Mouse (Mus musculus) kidney, postnatal 4 days (tissue): ENCODE results near the gene Gabarapl1.
A peak's percentile ranks its signal among the peaks of the same experiment; 100 is the strongest.
"Not testable (repeated sequence)": the region's sequence is repeated elsewhere in the genome, so short reads cannot be mapped to it uniquely, and the experiment has no call there.

ENCODE experiments used
- DNase-seq, 2 experiments: peaks; one replicate each; pipeline ENCODE4 v3.0.0; 2021; ENCODE audit warnings: mixed read lengths in 2 of 2

The Gabarapl1 gene

GRCm38 (mm10) chr6:129532942-129533860 is at the start of gene Gabarapl1:
Gene Gabarapl1 (plus strand): TSS chr6:129533160.
- peak; percentile 90 to 93 for DNase-seq

DNA sequence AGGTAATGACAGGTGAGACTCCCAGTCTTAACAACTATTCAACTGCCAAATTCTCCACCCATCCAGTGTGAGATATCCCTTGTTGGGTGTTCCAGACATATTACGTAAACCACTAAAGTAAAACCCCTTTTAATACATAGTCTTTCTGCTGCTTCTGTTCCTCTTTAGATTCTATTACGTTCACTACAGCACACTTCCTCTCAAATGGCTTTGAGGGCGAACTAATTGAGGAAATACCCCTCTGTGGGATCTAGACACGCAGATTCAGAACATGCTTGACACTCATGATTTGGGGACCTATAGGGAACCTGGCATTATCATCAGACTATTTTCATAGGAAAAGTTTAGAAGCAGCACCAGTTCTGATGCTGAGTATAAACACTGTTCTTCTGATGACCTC is 38.0 kb upstream of the Gabarapl1 start:
- no peak for DNase-seq

- no peak for DNase-seq
These were observed 35.4 kb upstream of the Gabarapl1 start for GRCm38 (mm10) chr6:129497345-129498218.

- DNase-seq, result not testable (repeated sequence)
These were observed 33.4 kb upstream of the Gabarapl1 start for GRCm38 (mm10) chr6:129499516-129499915.

- DNase-seq, result no peak
These were observed 29.5 kb upstream of the Gabarapl1 start for GRCm38 (mm10) chr6:129503471-129503870.

GRCm38 (mm10) chr6:129507024-129507423 is 25.9 kb upstream of the Gabarapl1 start, which contains the start of gene Olr1:
Gene Olr1 (minus strand): TSS chr6:129507165.
- DNase-seq, result no peak

DNA sequence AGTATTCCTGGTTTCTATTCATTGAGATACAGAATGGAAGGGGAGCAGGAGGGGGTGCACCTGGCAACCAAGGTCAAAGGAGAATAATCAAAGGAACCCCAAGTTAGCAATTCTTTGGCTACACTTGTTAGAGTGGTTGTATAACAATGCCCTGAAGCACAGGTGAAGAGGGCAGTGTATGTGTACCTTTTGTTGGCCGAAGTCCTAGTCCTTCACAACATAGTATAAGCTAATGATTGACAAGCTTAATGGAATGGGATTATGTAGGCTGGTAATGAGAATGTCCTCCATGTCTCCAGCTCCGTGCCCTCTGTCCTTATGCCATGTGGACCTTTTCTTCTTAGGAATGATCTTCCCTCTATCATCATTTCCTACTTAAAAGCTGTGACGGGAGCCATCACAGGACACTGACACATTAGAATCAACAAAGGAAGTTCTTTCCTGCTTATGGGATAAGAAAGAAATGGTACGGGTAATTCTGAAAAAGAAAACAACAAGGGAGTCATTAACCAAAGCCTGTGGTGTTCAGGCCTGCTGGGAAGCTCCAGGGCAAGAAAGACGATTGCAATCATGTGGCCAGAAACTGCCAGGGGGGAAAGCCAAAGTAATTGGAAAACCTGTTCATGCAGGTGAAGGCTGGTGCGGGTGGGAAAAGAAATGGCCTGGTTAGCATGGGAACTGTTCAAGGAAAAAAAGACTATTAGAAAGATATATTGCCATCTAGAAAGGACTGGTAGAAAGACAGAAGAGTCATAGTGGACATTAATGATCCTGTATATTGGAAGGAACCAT is 22.6 kb upstream of the Gabarapl1 start:
- peak in 1 of 2 experiments; percentile 49 for DNase-seq

DNA sequence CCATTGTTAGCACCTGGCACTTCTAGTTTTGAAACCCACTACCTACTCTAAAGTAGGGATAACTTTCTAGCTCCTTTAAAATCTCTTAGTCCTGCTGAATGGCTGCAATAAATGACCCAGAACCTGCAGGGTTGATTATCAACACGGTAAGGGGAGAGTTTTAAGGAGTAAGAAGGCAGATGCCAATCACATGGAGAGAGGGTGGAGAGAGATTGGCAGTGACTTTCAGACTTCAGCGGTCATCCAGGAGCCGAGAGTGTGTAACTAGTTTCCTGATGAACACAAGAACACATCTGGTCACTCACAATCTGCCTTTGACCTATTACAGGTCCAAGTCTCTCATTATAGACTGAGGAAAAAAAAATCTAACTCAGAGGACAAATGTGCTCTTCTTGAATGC is 20.6 kb upstream of the Gabarapl1 start, which contains the start of gene Tmem52b:
TSS of gene Tmem52b (plus strand) at position 189 of the 400 bp plus-strand sequence.
- no peak for DNase-seq

DNA sequence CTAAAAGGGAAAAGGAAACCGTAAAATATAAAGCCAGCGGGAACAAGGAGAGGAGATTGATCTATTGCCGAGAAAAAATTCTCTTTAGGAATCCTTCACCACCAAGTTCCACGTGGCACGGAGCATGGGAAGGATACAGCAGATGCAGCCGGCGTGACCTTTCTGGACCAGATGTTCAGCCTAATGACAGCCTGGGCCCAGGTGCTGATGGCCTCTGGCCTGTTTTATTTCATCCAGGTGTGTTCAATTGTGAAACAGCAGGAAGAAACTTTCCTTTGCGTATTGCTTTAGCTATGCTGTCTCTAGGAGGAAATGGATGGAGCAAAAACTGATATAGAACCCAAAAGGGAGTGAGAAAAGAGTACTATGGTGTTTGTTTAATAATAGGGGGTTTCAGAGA is 20.1 kb upstream of the Gabarapl1 start:
- DNase-seq, result peak in 1 of 2 experiments; percentile 35

GRCm38 (mm10) chr6:129513409-129513808 is 19.6 kb upstream of the Gabarapl1 start:
- no peak for DNase-seq

GRCm38 (mm10) chr6:129514376-129514775 is 18.6 kb upstream of the Gabarapl1 start:
- no peak for DNase-seq

DNA sequence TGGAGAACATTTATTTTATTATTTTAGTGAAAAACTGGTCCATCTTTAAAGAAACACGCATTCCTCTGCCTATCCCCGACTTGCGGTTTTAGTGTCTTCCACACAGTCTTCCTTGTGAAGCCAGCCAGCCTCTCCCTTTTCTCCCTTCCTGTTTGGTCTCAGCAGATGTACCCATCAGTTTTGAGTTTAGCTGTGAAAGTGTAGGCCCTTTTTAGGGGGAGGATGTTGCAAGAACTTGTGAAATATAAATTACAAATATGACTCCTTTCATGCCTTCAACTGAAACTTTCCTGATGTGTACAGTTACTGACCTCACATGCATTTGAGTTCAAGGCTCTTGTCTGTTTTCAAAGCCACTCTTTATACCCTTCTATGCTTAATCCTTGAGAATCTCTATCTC is 17.9 kb upstream of the Gabarapl1 start:
- no peak for DNase-seq

DNA sequence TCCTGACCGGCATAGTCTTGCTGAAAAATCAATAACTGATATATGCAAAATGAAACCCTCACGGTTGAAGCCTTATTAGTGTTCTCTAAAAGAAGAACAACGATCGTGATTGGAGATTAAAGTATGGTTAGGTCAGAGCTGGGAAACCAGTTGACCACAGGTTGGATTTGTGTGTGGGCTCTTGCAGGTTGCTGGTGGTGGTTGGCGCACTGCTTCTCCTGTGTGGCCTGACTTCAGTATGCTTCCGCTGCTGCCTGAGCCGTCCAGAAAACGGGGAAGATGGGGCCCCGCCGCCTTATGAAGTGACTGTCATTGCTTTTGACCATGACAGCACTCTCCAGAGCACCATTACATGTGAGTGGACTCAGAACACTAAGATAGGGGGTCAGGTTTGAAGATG is 16.6 kb upstream of the Gabarapl1 start:
- no peak for DNase-seq

DNA sequence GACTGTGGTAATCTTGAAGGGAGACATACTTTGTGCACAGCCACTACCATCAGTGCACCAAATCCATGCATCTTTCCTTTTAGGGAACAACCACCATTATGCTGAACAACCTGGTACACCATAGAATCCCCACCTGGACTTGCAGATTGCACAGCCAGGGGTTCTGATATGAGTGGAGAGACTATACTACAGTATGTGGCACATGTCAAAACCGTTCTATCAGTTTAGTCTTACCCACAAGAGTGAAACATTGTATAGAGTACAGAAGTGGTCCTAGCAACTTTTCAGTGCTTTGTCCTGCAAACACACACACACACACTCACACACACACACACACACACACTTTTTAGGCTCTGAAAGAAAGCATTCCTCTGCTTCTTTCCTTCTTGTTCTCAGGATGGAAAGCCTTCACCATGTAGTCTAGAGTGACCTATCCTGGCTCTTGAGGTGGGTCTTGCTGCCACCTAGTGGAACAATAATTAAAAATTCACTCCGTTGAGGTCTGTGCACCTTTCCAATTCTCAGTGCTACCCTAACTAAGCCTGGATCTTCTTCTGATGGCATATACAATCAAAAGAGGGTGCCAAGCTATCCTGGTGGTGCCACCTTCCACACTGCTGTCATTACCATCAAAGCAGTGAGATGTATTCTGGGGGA is 15.1 kb upstream of the Gabarapl1 start:
- DNase-seq, result peak in 1 of 2 experiments; percentile 49

- no peak for DNase-seq
These were observed 6.9 kb upstream of the Gabarapl1 start for GRCm38 (mm10) chr6:129526069-129526468.

DNA sequence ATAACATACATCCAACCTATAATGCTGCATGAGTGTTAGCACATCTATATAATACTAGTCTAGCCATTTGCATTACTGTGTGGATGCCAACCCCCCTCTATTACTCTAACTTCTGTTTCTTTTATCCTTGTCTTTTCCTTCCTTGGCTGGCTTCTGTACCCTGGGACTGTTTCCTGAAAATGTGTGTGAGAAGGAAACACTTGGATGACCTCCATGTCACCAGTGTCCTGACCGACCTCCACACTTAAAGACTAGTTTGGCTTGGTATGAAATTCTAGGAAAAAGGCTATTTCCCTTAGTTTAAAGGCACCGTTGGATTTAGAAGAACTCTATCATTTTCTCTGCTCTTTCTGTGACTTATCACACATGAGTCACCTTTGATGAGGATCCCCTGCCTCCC is 5.5 kb upstream of the Gabarapl1 start:
- DNase-seq, result no peak

- DNase-seq, result no peak
These were observed 3.4 kb upstream of the Gabarapl1 start for GRCm38 (mm10) chr6:129529605-129530004.

- no peak for DNase-seq
These were observed 2.7 kb upstream of the Gabarapl1 start for GRCm38 (mm10) chr6:129530261-129530660.

GRCm38 (mm10) chr6:129532556-129532941 is 411 bp upstream of the Gabarapl1 start:
- peak; percentile 86 to 92 for DNase-seq

- peak in 1 of 2 experiments; percentile 30 for DNase-seq
These were observed 1.1 kb downstream of the Gabarapl1 start for GRCm38 (mm10) chr6:129534057-129534456.

GRCm38 (mm10) chr6:129534627-129535190 is 1.7 kb downstream of the Gabarapl1 start:
- DNase-seq, result peak; percentile 36 to 51
